Mouse (Mus musculus): ENCODE data around the gene Eml5. TPM values are rescaled to one million over a fixed set of nuclear protein-coding genes. Genes with fewer than 3 reads are reported as not detected.

The Eml5 gene
- polyA plus RNA-seq, 1 experiment from 2014 or later = 7.6 TPM

GRCm38 (mm10) chr12:98878693-98879092, 22.6 kb downstream of the Eml5 start:
- Histone ChIP-seq H3K4me2 (replicated peaks) (no peak overlapping the region), H3K9me3 (no peaks in the 10 kb centered on the region), H3K4me1 (replicated peaks) (no peaks in the 10 kb centered on the region), H3K27me3 (replicated peaks) (no peaks in the 10 kb centered on the region), H3K4me3 (replicated peaks) (no peak overlapping the region), H3K36me3 (no peaks in the 10 kb centered on the region), H3K27ac (no peak overlapping the region), H3K9ac (no peak overlapping the region)
- ATAC-seq = no peak
- 62% methylated on average over 1 of the region's 1 CpGs for WGBS

GRCm38 (mm10) chr12:98875216-98875615, 26.1 kb downstream of the Eml5 start:
- Histone ChIP-seq H3K27ac (no peak overlapping the region), H3K9ac (no peak overlapping the region), H3K36me3 (no peaks in the 10 kb centered on the region), H3K27me3 (replicated peaks) (no peaks in the 10 kb centered on the region), H3K4me1 (replicated peaks) (no peaks in the 10 kb centered on the region), H3K4me2 (replicated peaks) (no peak overlapping the region), H3K9me3 (no peaks in the 10 kb centered on the region), H3K4me3 (replicated peaks) (no peak overlapping the region)
- ATAC-seq = no peak
- 63% methylated on average over 2 of the region's 2 CpGs for WGBS

GRCm38 (mm10) chr12:98872836-98873235, 28.4 kb downstream of the Eml5 start:
- WGBS = 85% methylated on average over 10 of the region's 10 CpGs
- ATAC-seq = no peak
- no peaks in the 10 kb centered on the region for H3K36me3 ChIP-seq

GRCm38 (mm10) chr12:98863436-98863835, 37.8 kb downstream of the Eml5 start:
- Histone ChIP-seq H3K27ac (no peak overlapping the region), H3K27me3 (replicated peaks) (no peaks in the 10 kb centered on the region), H3K4me2 (replicated peaks) (no peak overlapping the region), H3K4me1 (replicated peaks) (no peaks in the 10 kb centered on the region), H3K9me3 (no peaks in the 10 kb centered on the region), H3K36me3 (no peaks in the 10 kb centered on the region), H3K4me3 (replicated peaks) (no peak overlapping the region), H3K9ac (no peak overlapping the region)
- WGBS = 86% methylated on average over 4 of the region's 4 CpGs
- no peak for ATAC-seq

More at GRCm38 (mm10) chr12:98872836-98873235, 28.4 kb downstream of the Eml5 start:
- H3K4me1 ChIP-seq (replicated peaks) = no peaks in the 10 kb centered on the region
- no peaks in the 10 kb centered on the region for H3K27me3 ChIP-seq (replicated peaks)
- H3K9me3 ChIP-seq = no peaks in the 10 kb centered on the region
- no peak overlapping the region for H3K9ac ChIP-seq
- no peak overlapping the region for H3K4me2 ChIP-seq (replicated peaks)
- no peak overlapping the region for H3K27ac ChIP-seq
- no peak overlapping the region for H3K4me3 ChIP-seq (replicated peaks)

GRCm38 (mm10) chr12:98860316-98860715, 41.0 kb downstream of the Eml5 start:
- Histone ChIP-seq H3K4me3 (replicated peaks) (no peak overlapping the region), H3K9me3 (no peaks in the 10 kb centered on the region), H3K4me2 (replicated peaks) (no peak overlapping the region), H3K9ac (no peak overlapping the region), H3K27me3 (replicated peaks) (no peaks in the 10 kb centered on the region), H3K36me3 (no peaks in the 10 kb centered on the region), H3K4me1 (replicated peaks) (no peaks in the 10 kb centered on the region), H3K27ac (no peak overlapping the region)
- no peak for ATAC-seq
- 84% methylated on average over 2 of the region's 2 CpGs for WGBS

- Histone ChIP-seq H3K4me2 (replicated peaks) (no peak overlapping the region), H3K4me3 (replicated peaks) (no peak overlapping the region), H3K4me1 (replicated peaks) (no peaks in the 10 kb centered on the region), H3K36me3 (no peaks in the 10 kb centered on the region), H3K9ac (no peak overlapping the region), H3K9me3 (no peaks in the 10 kb centered on the region), H3K27ac (no peak overlapping the region), H3K27me3 (replicated peaks) (no peaks in the 10 kb centered on the region)
- WGBS = 20% methylated on average over 3 of the region's 3 CpGs
- ATAC-seq = peak; percentile 71; the same call in 1 of the 2 replicates
Measured at GRCm38 (mm10) chr12:98850767-98851166, 50.5 kb downstream of the Eml5 start.

GRCm38 (mm10) chr12:98844774-98845173, 56.5 kb downstream of the Eml5 start:
- H3K4me1 ChIP-seq (replicated peaks) = no peaks in the 10 kb centered on the region
- H3K9ac ChIP-seq = no peak overlapping the region
- WGBS = 94% methylated on average over 3 of the region's 3 CpGs
- no peaks in the 10 kb centered on the region for H3K9me3 ChIP-seq
- H3K4me3 ChIP-seq (replicated peaks) = no peak overlapping the region
- no peak overlapping the region for H3K4me2 ChIP-seq (replicated peaks)
- H3K27me3 ChIP-seq (replicated peaks) = no peaks in the 10 kb centered on the region
- no peak overlapping the region for H3K27ac ChIP-seq
- ATAC-seq = no peak
- no peaks in the 10 kb centered on the region for H3K36me3 ChIP-seq

- H3K9ac ChIP-seq = no peak overlapping the region
- no peaks in the 10 kb centered on the region for H3K4me1 ChIP-seq (replicated peaks)
- no peak overlapping the region for H3K4me2 ChIP-seq (replicated peaks)
- H3K4me3 ChIP-seq (replicated peaks) = no peak overlapping the region
- ATAC-seq = no peak
- H3K36me3 ChIP-seq = no peaks in the 10 kb centered on the region
- 73% methylated on average over 3 of the region's 3 CpGs for WGBS
- no peak overlapping the region for H3K27ac ChIP-seq
- no peaks in the 10 kb centered on the region for H3K27me3 ChIP-seq (replicated peaks)
- no peaks in the 10 kb centered on the region for H3K9me3 ChIP-seq
Measured at GRCm38 (mm10) chr12:98840135-98840534, 61.1 kb downstream of the Eml5 start.

- Histone ChIP-seq H3K9me3 (no peaks in the 10 kb centered on the region), H3K4me3 (replicated peaks) (no peak overlapping the region), H3K4me1 (replicated peaks) (no peaks in the 10 kb centered on the region), H3K27me3 (replicated peaks) (no peaks in the 10 kb centered on the region), H3K4me2 (replicated peaks) (no peak overlapping the region), H3K27ac (no peak overlapping the region), H3K36me3 (no peaks in the 10 kb centered on the region), H3K9ac (no peak overlapping the region)
- no peak for ATAC-seq
- WGBS = 90% methylated on average over 3 of the region's 3 CpGs
Measured at GRCm38 (mm10) chr12:98837940-98838339, 63.3 kb downstream of the Eml5 start.

GRCm38 (mm10) chr12:98835466-98835865, 65.8 kb downstream of the Eml5 start:
- Histone ChIP-seq H3K27ac (no peak overlapping the region), H3K4me3 (replicated peaks) (no peak overlapping the region), H3K4me2 (replicated peaks) (no peak overlapping the region), H3K9me3 (no peaks in the 10 kb centered on the region), H3K9ac (no peak overlapping the region), H3K4me1 (replicated peaks) (no peaks in the 10 kb centered on the region), H3K27me3 (replicated peaks) (no peaks in the 10 kb centered on the region), H3K36me3 (no peaks in the 10 kb centered on the region)
- no peak for ATAC-seq
- 91% methylated on average over 2 of the region's 2 CpGs for WGBS

- Histone ChIP-seq H3K36me3 (no peaks in the 10 kb centered on the region), H3K27me3 (replicated peaks) (no peaks in the 10 kb centered on the region), H3K4me2 (replicated peaks) (no peak overlapping the region), H3K9me3 (no peaks in the 10 kb centered on the region), H3K4me1 (replicated peaks) (no peaks in the 10 kb centered on the region), H3K27ac (no peak overlapping the region), H3K9ac (no peak overlapping the region), H3K4me3 (replicated peaks) (no peak overlapping the region)
- no peak for ATAC-seq
- WGBS = 71% methylated on average over 2 of the region's 2 CpGs
Measured at GRCm38 (mm10) chr12:98834879-98835278, 66.4 kb downstream of the Eml5 start.

GRCm38 (mm10) chr12:98833901-98834300, 67.4 kb downstream of the Eml5 start:
- Histone ChIP-seq H3K36me3 (no peaks in the 10 kb centered on the region), H3K4me2 (replicated peaks) (no peak overlapping the region), H3K27me3 (replicated peaks) (no peaks in the 10 kb centered on the region), H3K27ac (no peak overlapping the region), H3K4me1 (replicated peaks) (no peaks in the 10 kb centered on the region), H3K9me3 (no peaks in the 10 kb centered on the region), H3K9ac (no peak overlapping the region), H3K4me3 (replicated peaks) (no peak overlapping the region)
- 38% methylated on average over 1 of the region's 1 CpGs for WGBS
- no peak for ATAC-seq

- H3K9me3 ChIP-seq = no peaks in the 10 kb centered on the region
- H3K9ac ChIP-seq = no peak overlapping the region
- no peak for ATAC-seq
- no peaks in the 10 kb centered on the region for H3K27me3 ChIP-seq (replicated peaks)
- WGBS = 84% methylated on average over 8 of the region's 8 CpGs
- no peak overlapping the region for H3K27ac ChIP-seq
- no peaks in the 10 kb centered on the region for H3K36me3 ChIP-seq
- H3K4me1 ChIP-seq (replicated peaks) = no peaks in the 10 kb centered on the region
- no peak overlapping the region for H3K4me3 ChIP-seq (replicated peaks)
- no peak overlapping the region for H3K4me2 ChIP-seq (replicated peaks)
Measured at GRCm38 (mm10) chr12:98832929-98833598, 68.2 kb downstream of the Eml5 start.
